Mouse (Mus musculus) splenic B cell, adult 2 months (primary cell): ENCODE data around the gene Zfr2.

Experiments
- DNase-seq: peaks from one replicate; pipeline ENCODE4 v3.0.0-alpha.2; 2011; ENCODE audit warnings: low read depth, low spot score
- H3K27me3 ChIP-seq: 2 replicates; pipeline ENCODE4 v1.6.1; 2012; ENCODE audit warnings: mild to moderate bottlenecking, low read length, moderate library complexity, mixed read lengths; ENCODE audit not compliant: control insufficient read depth, poor library complexity, insufficient read depth, severe bottlenecking
- H3K36me3 ChIP-seq: 2 replicates; pipeline ENCODE4 v1.6.1; 2012; ENCODE audit warnings: mild to moderate bottlenecking, low read length, moderate library complexity, mixed read lengths; ENCODE audit not compliant: control insufficient read depth, poor library complexity, insufficient read depth, severe bottlenecking

Zfr2 gene

DNA sequence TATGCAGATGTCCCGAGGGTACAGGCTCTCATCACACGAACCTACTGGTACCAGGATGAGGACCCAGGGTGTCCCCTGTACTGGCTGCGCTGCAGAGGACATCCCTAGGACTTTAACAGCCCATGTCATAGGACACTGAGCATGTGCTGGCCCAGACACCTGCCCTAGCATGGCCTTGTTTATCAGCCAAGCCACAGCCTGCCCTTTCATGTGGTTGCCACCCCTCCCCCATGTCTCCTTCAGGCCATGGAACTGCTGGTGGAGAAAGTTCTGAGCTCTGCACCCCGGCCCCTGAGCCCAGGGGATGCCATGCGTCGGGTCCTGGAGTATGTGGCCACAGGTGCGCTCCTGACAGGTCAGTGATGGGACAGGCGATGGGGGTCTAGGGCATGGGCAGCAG, 16.5 kb downstream of the Zfr2 start:
- no peaks in the 10 kb centered on the region for H3K36me3 ChIP-seq
- DNase-seq: no peak
- no peaks in the 10 kb centered on the region for H3K27me3 ChIP-seq

- no peaks in the 10 kb centered on the region for H3K27me3 ChIP-seq
- H3K36me3 ChIP-seq: no peaks in the 10 kb centered on the region
- DNase-seq: peak; percentile 74
Measured at GRCm38 (mm10) chr10:81252424-81253419, 19.8 kb downstream of the Zfr2 start, which contains the start of gene Matk. Gene Matk, plus strand, starts transcription at chr10:81252935.

DNA sequence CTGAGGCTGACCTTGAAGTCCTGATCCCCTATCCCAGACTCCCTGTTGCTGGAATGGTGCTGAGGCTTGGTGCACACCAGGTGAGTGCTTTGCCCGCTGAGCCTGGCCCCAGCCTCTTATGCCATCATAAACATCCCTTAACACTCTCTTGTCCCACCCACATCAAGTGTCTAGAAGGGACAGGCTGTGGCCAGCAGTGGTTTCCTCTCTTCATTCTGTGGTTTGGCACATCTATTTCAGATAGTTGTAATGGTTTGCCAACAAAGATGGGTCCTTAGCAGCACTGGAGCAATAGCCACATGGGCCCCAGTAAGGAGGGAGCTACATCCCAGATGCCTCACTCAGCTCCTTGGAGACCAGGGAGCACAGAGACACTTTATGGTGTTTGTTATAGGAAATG, 21.9 kb downstream of the Zfr2 start:
- no peaks in the 10 kb centered on the region for H3K36me3 ChIP-seq
- no peak for DNase-seq
- H3K27me3 ChIP-seq: no peaks in the 10 kb centered on the region

- no peaks in the 10 kb centered on the region for H3K27me3 ChIP-seq
- no peaks in the 10 kb centered on the region for H3K36me3 ChIP-seq
- DNase-seq: peak; percentile 63
Measured at GRCm38 (mm10) chr10:81257158-81258039, 24.4 kb downstream of the Zfr2 start.

DNA sequence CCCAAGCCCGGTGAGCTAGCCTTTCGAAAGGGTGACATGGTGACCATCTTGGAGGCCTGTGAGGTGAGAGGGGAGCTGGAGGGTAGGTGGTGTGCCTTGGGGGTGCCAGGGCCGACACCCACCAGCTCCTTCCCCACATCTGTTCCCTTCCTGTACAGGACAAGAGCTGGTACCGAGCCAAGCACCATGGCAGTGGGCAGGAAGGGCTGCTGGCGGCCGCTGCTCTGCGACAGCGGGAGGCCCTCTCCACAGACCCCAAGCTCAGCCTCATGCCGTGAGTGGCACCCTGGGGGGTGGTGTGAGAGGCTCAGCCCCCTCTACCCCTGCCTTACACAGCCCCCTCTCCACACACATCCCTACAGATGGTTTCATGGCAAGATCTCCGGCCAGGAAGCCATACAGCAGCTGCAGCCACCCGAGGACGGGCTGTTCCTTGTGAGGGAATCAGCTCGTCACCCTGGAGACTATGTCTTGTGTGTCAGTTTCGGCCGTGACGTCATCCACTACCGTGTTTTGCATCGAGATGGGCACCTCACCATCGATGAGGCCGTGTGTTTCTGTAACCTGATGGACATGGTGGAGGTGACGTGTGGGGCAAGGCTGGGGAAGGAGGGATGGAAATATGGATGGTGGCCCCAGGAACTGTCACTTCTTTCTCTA, 26.4 kb downstream of the Zfr2 start:
- Histone ChIP-seq H3K27me3 (no peaks in the 10 kb centered on the region), H3K36me3 (peaks cover 3% of the 10 kb centered on the region; the same call in 1 of the 2 replicates)
- no peak for DNase-seq

DNA sequence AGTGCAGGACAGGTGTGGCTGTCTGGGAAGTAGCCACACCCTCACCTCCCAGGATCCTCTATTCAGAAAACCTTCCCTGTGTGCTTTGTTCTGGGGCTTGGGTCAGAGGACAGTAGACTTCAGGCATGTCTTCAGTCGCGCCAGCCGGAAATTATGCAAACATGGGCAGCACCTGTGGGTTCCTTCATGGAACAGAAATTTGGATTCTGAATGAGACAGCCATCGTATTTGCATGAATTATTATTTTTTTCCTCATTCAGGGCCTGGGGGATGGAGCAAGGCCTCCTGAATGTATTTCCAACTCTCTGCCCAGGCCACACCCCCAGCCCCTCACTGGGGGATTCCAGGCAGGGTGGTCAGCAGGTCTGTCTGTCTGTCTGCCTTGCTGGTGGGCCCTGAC, 28.1 kb downstream of the Zfr2 start:
- DNase-seq: no peak
- Histone ChIP-seq H3K36me3 (peaks cover 3% of the 10 kb centered on the region; the same call in 1 of the 2 replicates), H3K27me3 (no peaks in the 10 kb centered on the region)

DNA sequence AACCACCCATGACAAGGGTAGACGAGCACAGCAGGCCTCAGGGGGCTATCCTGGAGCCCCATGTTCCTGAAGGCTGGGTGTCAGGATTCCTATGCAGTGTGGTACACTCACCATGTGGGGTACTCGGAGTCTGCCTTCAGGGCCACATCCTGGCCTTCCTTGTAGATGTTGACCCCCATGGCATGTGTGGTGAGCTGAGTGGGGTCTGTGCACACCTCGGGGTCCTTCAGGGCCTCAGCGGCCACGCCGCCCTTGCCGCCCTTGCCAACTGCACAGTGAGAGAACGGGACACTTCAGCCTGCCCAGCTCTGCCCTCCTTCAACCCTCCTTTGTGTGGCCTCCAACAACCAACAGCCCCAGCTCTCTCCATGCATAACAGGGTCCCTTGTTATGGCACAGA, 32.6 kb downstream of the Zfr2 start:
- Histone ChIP-seq H3K27me3 (no peaks in the 10 kb centered on the region), H3K36me3 (peaks cover 3% of the 10 kb centered on the region; the same call in 1 of the 2 replicates)
- DNase-seq: no peak

DNA sequence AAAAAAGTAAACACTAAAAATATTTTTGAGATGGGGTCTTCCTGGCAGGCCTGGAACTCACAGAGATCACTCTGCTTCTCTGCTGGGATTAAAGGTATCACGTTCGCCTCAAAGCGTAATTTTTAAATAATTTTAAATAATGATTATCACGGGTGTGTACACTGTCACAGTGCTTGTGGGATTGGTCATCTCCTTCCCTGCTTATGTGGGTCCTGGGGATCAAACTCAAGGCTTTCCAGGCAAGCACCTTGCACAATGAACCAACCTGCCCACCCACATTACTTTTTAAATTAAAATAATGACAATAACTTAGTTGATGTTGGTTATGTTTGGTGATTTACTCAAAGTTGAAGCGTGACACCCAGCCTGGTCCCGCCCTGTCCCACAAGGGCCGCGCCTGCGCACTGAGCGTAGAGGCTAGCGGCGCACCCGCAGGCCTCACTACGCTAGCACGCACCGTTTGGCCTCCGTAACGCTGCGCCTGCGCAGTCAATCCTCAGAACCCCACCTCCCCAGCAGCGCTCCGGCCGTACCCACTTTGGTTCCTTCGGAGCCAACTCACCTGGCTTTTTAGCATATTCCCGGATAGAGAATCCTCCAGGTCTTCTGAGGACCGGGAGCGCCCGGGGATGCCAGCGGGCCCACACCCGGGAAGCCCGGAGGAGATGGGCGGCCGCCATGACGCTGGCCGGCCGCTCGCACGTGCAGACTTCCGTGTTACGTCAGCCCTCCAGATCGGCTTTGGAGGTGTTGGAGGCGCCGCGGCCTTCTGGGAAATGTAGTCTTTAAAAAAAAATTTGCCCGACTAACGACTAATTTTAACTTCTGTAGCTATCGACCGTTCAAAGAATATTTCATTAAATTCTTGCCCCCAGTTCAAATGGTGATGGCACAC, 33.5 kb downstream of the Zfr2 start, which contains the start of the genes Mrpl54 and Apba3:
Mrpl54 (minus strand) TSS at position 724 of the 895 bp plus-strand sequence.
Apba3 (plus strand) TSS at position 750 of the 895 bp plus-strand sequence.
- DNase-seq: peak; percentile 98
- peaks cover 6% of the 10 kb centered on the region for H3K36me3 ChIP-seq
- no peaks in the 10 kb centered on the region for H3K27me3 ChIP-seq

GRCm38 (mm10) chr10:81268056-81268455, 35.1 kb downstream of the Zfr2 start:
- peaks cover 17% of the 10 kb centered on the region for H3K36me3 ChIP-seq
- H3K27me3 ChIP-seq: no peaks in the 10 kb centered on the region
- peak; percentile 82 for DNase-seq

- DNase-seq: no peak
- no peaks in the 10 kb centered on the region for H3K27me3 ChIP-seq
- peaks cover 16% of the 10 kb centered on the region for H3K36me3 ChIP-seq
Measured at GRCm38 (mm10) chr10:81268643-81269412, 35.9 kb downstream of the Zfr2 start.

DNA sequence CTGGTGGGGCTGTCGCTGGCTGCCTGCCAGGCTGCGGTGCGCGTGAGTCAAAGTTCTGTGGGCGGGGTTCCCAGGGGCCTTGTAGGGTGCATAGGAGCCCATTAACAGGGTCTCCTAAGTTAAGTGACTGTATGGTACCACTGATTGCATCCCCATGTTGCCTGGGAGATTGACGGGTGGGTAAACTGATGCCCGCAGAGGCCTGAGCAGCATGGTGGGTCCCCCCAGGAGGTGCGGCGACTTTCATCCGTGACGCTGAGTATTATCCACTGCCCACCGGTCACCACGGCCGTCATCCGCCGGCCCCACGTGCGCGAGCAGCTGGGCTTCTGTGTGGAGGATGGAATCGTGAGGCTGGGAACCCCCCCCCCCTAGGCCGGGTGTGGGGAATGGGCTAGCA, 39.4 kb downstream of the Zfr2 start:
- DNase-seq: no peak
- Histone ChIP-seq H3K27me3 (no peaks in the 10 kb centered on the region), H3K36me3 (peaks cover 16% of the 10 kb centered on the region)

GRCm38 (mm10) chr10:81273842-81274241, 40.9 kb downstream of the Zfr2 start:
- Histone ChIP-seq H3K27me3 (no peaks in the 10 kb centered on the region), H3K36me3 (peaks cover 16% of the 10 kb centered on the region)
- no peak for DNase-seq

GRCm38 (mm10) chr10:81277676-81278075, 44.7 kb downstream of the Zfr2 start:
- no peak for DNase-seq
- Histone ChIP-seq H3K27me3 (no peaks in the 10 kb centered on the region), H3K36me3 (peaks cover 4% of the 10 kb centered on the region; the same call in 1 of the 2 replicates)
